Mouse (Mus musculus) MEL (cell line): ENCODE measurements around the gene 4930402F06Rik. TPM values are rescaled to one million over a fixed set of nuclear protein-coding genes. Genes with fewer than 3 reads are reported as not detected.

Experiments used
- DNase-seq: peaks from one replicate; pipeline ENCODE4 v3.0.0; 2011; ENCODE audit warnings: low read depth, low spot score
- H3K27ac ChIP-seq: 2 replicates; pipeline ENCODE4 v1.5.1; 2012; ENCODE audit warnings: low read depth, mild to moderate bottlenecking, control low read depth, low read length, moderate library complexity; ENCODE audit not compliant: control insufficient read depth
- H3K27me3 ChIP-seq, 2 experiments: fragments of 150-350 bp in 1 of 2; sonication (generic) in 1 of 2; 2 replicates each; pipeline ENCODE4 v1.6.1; 2012; ENCODE audit warnings: low read length in 2 of 2, mild to moderate bottlenecking in 2 of 2, improper control_type of control experiment in 1 of 2, moderate library complexity in 1 of 2; ENCODE audit not compliant: insufficient read depth in 2 of 2, control insufficient read depth in 1 of 2
- H3K36me3 ChIP-seq, 2 experiments: 2 replicates each; pipeline ENCODE4 v1.6.1; 2012 to 2014; ENCODE audit warnings: low read length in 2 of 2, improper control_type of control experiment in 1 of 2, inconsistent platforms in 1 of 2, mild to moderate bottlenecking in 1 of 2; ENCODE audit not compliant: insufficient read depth in 2 of 2, control insufficient read depth in 1 of 2
- H3K4me1 ChIP-seq, 2 experiments: fragments of 150-350 bp in 1 of 2; sonication (generic) in 1 of 2; 2 replicates each; pipeline ENCODE4 v1.6.1; 2012; ENCODE audit warnings: low read length in 2 of 2, improper control_type of control experiment in 1 of 2, mild to moderate bottlenecking in 1 of 2; ENCODE audit not compliant: insufficient read depth in 2 of 2, control insufficient read depth in 1 of 2
- H3K4me3 ChIP-seq, 2 experiments: fragments of 150-350 bp in 1 of 2; sonication (generic) in 1 of 2; 2 replicates each; pipeline ENCODE4 v1.5.1; 2012; ENCODE audit warnings: low read depth in 2 of 2, low read length in 2 of 2, mild to moderate bottlenecking in 2 of 2, moderate library complexity in 2 of 2, control low read depth in 1 of 2, improper control_type of control experiment in 1 of 2; ENCODE audit not compliant: control insufficient read depth in 1 of 2, insufficient read depth in 1 of 2
- H3K79me2 ChIP-seq: 2 replicates; pipeline ENCODE4 v1.6.1; 2012; ENCODE audit warnings: mild to moderate bottlenecking, low read length, moderate library complexity; ENCODE audit not compliant: control insufficient read depth, poor library complexity, insufficient read depth
- H3K9ac ChIP-seq: 2 replicates; pipeline ENCODE4 v1.6.1; 2012; ENCODE audit warnings: low read depth, mild to moderate bottlenecking, control low read depth, low read length, moderate library complexity; ENCODE audit not compliant: control insufficient read depth, poor library complexity, severe bottlenecking
- H3K9me3 ChIP-seq: fragments of 150-350 bp; sonication (generic); replicated peaks from 2 replicates; pipeline ENCODE4 v1.6.1; 2012; ENCODE audit warnings: mild to moderate bottlenecking, low read length, improper control_type of control experiment, moderate library complexity; ENCODE audit not compliant: insufficient read depth
- BHLHE40 ChIP-seq: IDR thresholded peaks from 2 replicates; pipeline ENCODE4 v1.6.1; 2012; ENCODE audit warnings: low read depth, mild to moderate bottlenecking, inconsistent platforms, low read length, improper control_type of control experiment, borderline replicate concordance
- CHD1 ChIP-seq: IDR thresholded peaks from 2 replicates; pipeline ENCODE4 v1.6.1; 2012; ENCODE audit warnings: low read depth, mild to moderate bottlenecking, inconsistent platforms, low read length, improper control_type of control experiment
- E2F4 ChIP-seq: IDR thresholded peaks from 2 replicates; pipeline ENCODE4 v1.6.1; 2011; ENCODE audit warnings: low read depth, low read length, improper control_type of control experiment, borderline replicate concordance
- GABPA ChIP-seq: IDR thresholded peaks from 2 replicates; pipeline ENCODE4 v1.6.1; 2012; ENCODE audit warnings: low read depth, mild to moderate bottlenecking, inconsistent platforms, low read length, improper control_type of control experiment, moderate library complexity
- GATA1 ChIP-seq: IDR thresholded peaks from 2 replicates; pipeline ENCODE4 v1.6.1; 2011; ENCODE audit warnings: low read depth, low read length, improper control_type of control experiment
- HCFC1 ChIP-seq: IDR thresholded peaks from 2 replicates; pipeline ENCODE4 v1.6.1; 2012; ENCODE audit warnings: low read depth, mild to moderate bottlenecking, inconsistent platforms, low read length, improper control_type of control experiment, moderate library complexity
- KAT2A ChIP-seq: conservative IDR thresholded peaks from 2 replicates; pipeline ENCODE4 v1.6.1; 2012; ENCODE audit warnings: low read depth, low read length, improper control_type of control experiment, inconsistent platforms
- MAZ ChIP-seq: IDR thresholded peaks from 2 replicates; pipeline ENCODE4 v1.6.1; 2012; ENCODE audit warnings: low read depth, mild to moderate bottlenecking, inconsistent platforms, low read length, improper control_type of control experiment
- MEF2A ChIP-seq: IDR thresholded peaks from 2 replicates; pipeline ENCODE4 v1.6.1; 2014; ENCODE audit warnings: low read depth, mild to moderate bottlenecking, inconsistent platforms, low read length, improper control_type of control experiment; ENCODE audit not compliant: poor library complexity, insufficient replicate concordance, severe bottlenecking; ENCODE audit errors: extremely low read depth
- MXI1 ChIP-seq: IDR thresholded peaks from 2 replicates; pipeline ENCODE4 v1.6.1; 2011; ENCODE audit warnings: mild to moderate bottlenecking, low read depth, low read length, improper control_type of control experiment
- MYB ChIP-seq: IDR thresholded peaks from 2 replicates; pipeline ENCODE4 v1.6.1; 2011; ENCODE audit warnings: mild to moderate bottlenecking, low read depth, low read length, improper control_type of control experiment
- MYC ChIP-seq: IDR thresholded peaks from 2 replicates; pipeline ENCODE4 v1.6.1; 2011; ENCODE audit warnings: low read depth, mild to moderate bottlenecking, low read length, improper control_type of control experiment, moderate library complexity
- NRF1 ChIP-seq: IDR thresholded peaks from 2 replicates; pipeline ENCODE4 v1.6.1; 2014; ENCODE audit warnings: low read depth, mild to moderate bottlenecking, inconsistent platforms, low read length, improper control_type of control experiment, moderate library complexity; ENCODE audit not compliant: poor library complexity, insufficient read depth, severe bottlenecking
- POLR2A ChIP-seq, 2 experiments: IDR thresholded peaks; 2 replicates each; pipeline ENCODE4 v1.6.1; 2011 to 2012; ENCODE audit warnings: low read length in 2 of 2, mild to moderate bottlenecking in 2 of 2, control low read depth in 1 of 2, improper control_type of control experiment in 1 of 2, low read depth in 1 of 2, moderate library complexity in 1 of 2; ENCODE audit not compliant: control insufficient read depth in 1 of 2, insufficient read depth in 1 of 2, poor library complexity in 1 of 2
- POLR2AphosphoS5 ChIP-seq: IDR thresholded peaks from 2 replicates; pipeline ENCODE4 v1.6.1; 2012; ENCODE audit warnings: low read depth, borderline replicate concordance, mild to moderate bottlenecking, inconsistent platforms, low read length, moderate library complexity, mixed read lengths
- RCOR1 ChIP-seq: IDR thresholded peaks from 2 replicates; pipeline ENCODE4 v1.6.1; 2012; ENCODE audit warnings: low read depth, mild to moderate bottlenecking, inconsistent platforms, low read length, improper control_type of control experiment
- SIN3A ChIP-seq: IDR thresholded peaks from 2 replicates; pipeline ENCODE4 v1.6.1; 2012; ENCODE audit warnings: low read length, improper control_type of control experiment, inconsistent platforms
- SMC3 ChIP-seq: IDR thresholded peaks from 2 replicates; pipeline ENCODE4 v1.6.1; 2011; ENCODE audit warnings: low read depth, low read length, improper control_type of control experiment
- TAL1 ChIP-seq: IDR thresholded peaks from 2 replicates; pipeline ENCODE4 v1.6.1; 2012; ENCODE audit warnings: mild to moderate bottlenecking, inconsistent platforms, low read length, moderate library complexity, mixed read lengths
- TBP ChIP-seq: IDR thresholded peaks from 2 replicates; pipeline ENCODE4 v1.8.0; 2011; ENCODE audit warnings: low read depth, low read length, improper control_type of control experiment
- TCF12 ChIP-seq: IDR thresholded peaks from 2 replicates; pipeline ENCODE4 v1.6.1; 2014; ENCODE audit warnings: low read depth, mild to moderate bottlenecking, inconsistent platforms, low read length, improper control_type of control experiment, moderate library complexity
- UBTF ChIP-seq: IDR thresholded peaks from 2 replicates; pipeline ENCODE4 v1.6.1; 2012; ENCODE audit warnings: low read depth, mild to moderate bottlenecking, inconsistent platforms, low read length, improper control_type of control experiment, moderate library complexity, borderline replicate concordance; ENCODE audit not compliant: insufficient read depth
- USF1 ChIP-seq: IDR thresholded peaks from 2 replicates; pipeline ENCODE4 v1.6.1; 2014; ENCODE audit warnings: low read depth, mild to moderate bottlenecking, inconsistent platforms, low read length, improper control_type of control experiment, moderate library complexity
- USF2 ChIP-seq, 2 experiments: IDR thresholded peaks; 2 replicates each; pipeline ENCODE4 v1.6.1; 2011 to 2012; ENCODE audit warnings: improper control_type of control experiment in 2 of 2, low read length in 2 of 2, borderline replicate concordance in 1 of 2, inconsistent platforms in 1 of 2, low read depth in 1 of 2, mild to moderate bottlenecking in 1 of 2; ENCODE audit not compliant: insufficient read depth in 1 of 2
- ZKSCAN1 ChIP-seq: IDR thresholded peaks from 2 replicates; pipeline ENCODE4 v1.6.1; 2012; ENCODE audit warnings: low read depth, mild to moderate bottlenecking, inconsistent platforms, low read length, improper control_type of control experiment, moderate library complexity
- ZNF384 ChIP-seq: IDR thresholded peaks from 2 replicates; pipeline ENCODE4 v1.6.1; 2012; ENCODE audit warnings: low read depth, mild to moderate bottlenecking, inconsistent platforms, low read length, improper control_type of control experiment
- polyA plus RNA-seq, 2 experiments: library from polyadenylated mRNA; stranded (reverse) in 1 of 2; unstranded in 1 of 2; fragments of >175 nt in 1 of 2; fragments of >200 nt in 1 of 2; gene quantifications; 2 replicates each; pipeline versions ENCODE4 v1.2.1 to v1.2.4; 2012; ENCODE audit warnings: low replicate concordance in 2 of 2, low read depth in 1 of 2; ENCODE audit not compliant: insufficient read length in 2 of 2, insufficient read depth in 1 of 2, missing spikeins in 1 of 2
- total RNA-seq: library from RNA; depleted of rRNA; stranded (reverse); fragments of 300-350 nt; gene quantifications from 2 replicates; pipeline ENCODE4 v1.2.3, GENCODE M21; 2012; rRNA removed

The 4930402F06Rik gene
- not detected in 2 replicates for total RNA-seq
- not detected for polyA plus RNA-seq

- Histone ChIP-seq H3K4me1 (peaks cover 0 to 16% of the 10 kb centered on the region in 2 experiments; a peak in 3 of 4 replicates), H3K27ac (no peak within 1 kb of the TSS), H3K9ac (no peak within 1 kb of the TSS), H3K36me3 (peaks cover 0 to 3% of the 10 kb centered on the region in 2 experiments; a peak in 2 of 4 replicates)
- no peak for DNase-seq
- no peak for TF ChIP-seq CHD1
- no peak for TF ChIP-seq KAT2A
- no peak for TF ChIP-seq USF1
- TF ChIP-seq SIN3A: no peak
- TF ChIP-seq BHLHE40: no peak
- TF ChIP-seq MEF2A: no peak
- no peak for TF ChIP-seq SMC3
- no peak for TF ChIP-seq MAZ
- TF ChIP-seq MYB: no peak
- no peak for TF ChIP-seq E2F4
- no peak for TF ChIP-seq ZKSCAN1
- TF ChIP-seq ZNF384: no peak
- no peak for TF ChIP-seq UBTF
- no peak for TF ChIP-seq NRF1
- TF ChIP-seq, all 39 proteins: peak for 0
- peaks cover 3 to 16% of the 10 kb centered on the region in 2 experiments; a peak in 3 of 4 replicates for H3K27me3 ChIP-seq
- no peaks in the 10 kb centered on the region for H3K9me3 ChIP-seq
- H3K79me2 ChIP-seq: no peaks in the 10 kb centered on the region
- H3K4me3 ChIP-seq: peak within 1 kb of the TSS in 1 of 2 experiments; percentile 42; a peak in 2 of 4 replicates
Observed at GRCm38 (mm10) chr2:35397096-35397495, at the start of gene 4930402F06Rik. 4930402F06Rik (minus strand) TSS chr2:35397175.

DNA sequence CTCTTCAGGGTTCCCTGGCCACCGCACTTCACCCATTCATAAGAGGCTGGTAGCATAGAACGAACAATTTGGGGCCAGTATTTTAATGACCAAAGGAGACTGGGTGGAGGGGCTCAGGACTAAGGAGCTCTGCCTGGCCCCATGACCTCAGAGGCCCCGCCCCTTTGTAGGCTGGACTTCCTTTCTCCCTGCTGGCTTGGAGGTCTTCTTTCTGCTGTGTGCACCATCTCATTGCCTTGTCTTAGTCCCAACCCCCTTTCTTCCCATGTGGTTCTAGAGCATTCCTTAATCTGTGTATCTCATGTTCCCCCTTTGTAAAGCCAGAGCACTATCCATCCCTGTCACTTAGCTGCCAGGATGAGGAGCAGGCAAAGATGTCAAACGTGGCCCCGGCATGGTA lies 49.3 kb upstream of the 4930402F06Rik start:
- Histone ChIP-seq H3K4me3 (no peak overlapping the region), H3K36me3 (peaks cover 0 to 16% of the 10 kb centered on the region in 2 experiments; a peak in 2 of 4 replicates), H3K9me3 (no peaks in the 10 kb centered on the region), H3K4me1 (peaks cover 5 to 17% of the 10 kb centered on the region in 2 experiments; a peak in 3 of 4 replicates), H3K79me2 (peaks cover 5% of the 10 kb centered on the region), H3K27ac (no peak overlapping the region), H3K9ac (no peak overlapping the region), H3K27me3 (no peaks in the 10 kb centered on the region)
- DNase-seq: no peak
- TF ChIP-seq MYC (no peak), GABPA (no peak), SMC3 (no peak), RCOR1 (no peak), BHLHE40 (no peak), USF2 (IDR thresholded peaks at IDR 0.05; ENCODE audit: borderline replicate concordance in 1 of 2, insufficient read depth in 1 of 2, low read depth in 1 of 2, low read length in 2 of 2) (no peak), HCFC1 (no peak), TAL1 (no peak), POLR2AphosphoS5 (no peak), CHD1 (no peak), SIN3A (no peak), MYB (no peak), TCF12 (no peak), NRF1 (no peak), MXI1 (no peak), TBP (no peak), GATA1 (no peak), POLR2A (IDR thresholded peaks at IDR 0.05; ENCODE audit: control insufficient read depth in 1 of 2, insufficient read depth in 1 of 2, low read depth in 1 of 2, low read length in 2 of 2, poor library complexity in 1 of 2) (no peak)
